Mouse (Mus musculus) liver, embryonic 14.5 days (tissue): ENCODE data around the gene Hist1h4k.

Experiments
- CTCF ChIP-seq: IDR thresholded peaks from 2 replicates; pipeline ENCODE4 v1.5.1; 2016; ENCODE audit warnings: antibody characterized with exemption, low read depth, control low read depth
- EP300 ChIP-seq: IDR thresholded peaks from 2 replicates; pipeline ENCODE4 v1.6.1; 2016; ENCODE audit warnings: antibody characterized with exemption, low read depth

- TF ChIP-seq CTCF (no peak), EP300 (no peak)
Observed at GRCm38 (mm10) chr13:21751417-21751816, 1.1 kb upstream of the Hist1h4k start.
